Mouse (Mus musculus): ENCODE measurements around the gene Trim14. TPM values are rescaled to one million over a fixed set of nuclear protein-coding genes. Genes with fewer than 3 reads are reported as not detected.

The Trim14 gene
- 51.9 TPM for polyA plus RNA-seq (2017; shearing (Covaris generic))

GRCm38 (mm10) chr4:46535840-46536361, at the start of gene Trim14:
Trim14 (minus strand) TSS chr4:46536141.

DNA sequence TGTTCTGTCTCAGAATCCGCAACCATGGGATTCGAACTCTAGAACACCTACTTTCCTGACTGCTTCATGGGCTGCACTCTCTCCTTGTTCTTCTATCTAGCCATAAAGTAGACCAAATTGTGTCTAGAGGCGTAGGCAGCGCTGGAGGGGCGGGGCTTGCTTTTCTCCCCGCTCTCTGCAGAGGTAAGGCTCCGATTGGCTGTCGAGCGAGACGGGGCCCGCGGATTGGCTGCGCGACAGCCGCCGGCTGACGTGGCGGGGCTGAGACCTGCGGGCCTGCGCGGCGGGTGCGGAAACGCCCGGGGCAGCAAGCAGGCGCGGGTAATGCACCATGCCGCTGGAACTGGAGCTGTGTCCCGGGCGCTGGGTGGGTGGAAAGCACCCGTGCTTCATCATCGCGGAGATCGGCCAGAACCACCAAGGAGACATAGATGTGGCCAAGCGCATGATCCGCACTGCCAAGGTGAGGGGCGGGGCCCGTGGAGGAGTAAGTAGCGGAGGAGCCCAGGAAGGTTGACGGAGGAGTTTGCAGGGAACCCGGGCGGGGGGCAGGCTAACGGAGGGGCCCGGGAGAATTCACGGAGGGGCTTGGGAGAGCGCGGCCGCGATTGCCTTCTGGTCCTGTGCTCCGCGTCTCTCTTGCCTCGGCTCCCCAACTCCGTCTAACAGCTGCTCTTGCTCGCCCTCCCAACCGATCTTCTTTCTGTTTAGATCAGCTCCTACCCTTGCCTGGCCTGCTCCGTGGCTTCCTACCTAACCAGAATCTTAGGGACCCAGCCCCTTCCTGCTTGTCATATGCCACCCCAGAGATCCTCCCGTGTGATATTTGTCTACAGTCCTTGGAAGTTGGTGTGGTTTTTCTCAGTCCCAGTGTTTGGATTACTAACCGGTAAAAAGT, 46.7 kb downstream of the Trim14 start, which contains the start of gene Nans:
Gene Nans (plus strand): TSS at position 221 of the 898 bp plus-strand sequence.

DNA sequence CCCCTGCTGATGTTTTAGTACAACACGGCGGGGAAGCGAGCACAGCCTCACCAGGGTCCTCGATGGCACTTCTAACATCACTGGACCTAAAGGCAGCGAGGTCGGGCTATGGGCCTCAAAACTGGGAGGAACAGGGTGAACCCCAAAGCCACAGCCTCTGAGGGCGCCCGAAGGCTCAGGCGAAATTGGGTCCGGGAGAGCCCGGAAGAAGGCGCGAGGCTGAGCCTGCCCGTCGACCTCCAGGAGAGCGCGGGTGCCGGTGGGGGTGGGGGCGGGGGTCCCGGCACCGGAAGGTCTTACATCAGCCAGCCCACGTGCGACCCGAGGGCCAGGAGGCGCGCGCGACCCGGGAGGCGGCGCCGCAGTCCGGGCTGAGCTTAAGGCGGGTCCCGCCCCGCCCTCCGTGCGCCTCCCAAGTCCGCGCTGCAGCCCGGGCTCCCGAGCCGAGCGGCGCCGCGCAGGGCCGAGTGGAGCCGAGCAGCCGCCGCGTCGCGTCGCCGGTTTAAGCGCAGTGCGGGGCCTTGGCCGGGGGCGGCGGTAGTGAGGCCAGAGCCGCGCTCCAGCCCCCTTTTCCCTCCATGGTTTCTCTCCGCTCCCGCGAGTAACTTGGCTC, 85.3 kb downstream of the Trim14 start, which contains the start of gene Anp32b:
Gene Anp32b (plus strand): TSS at position 384 of the 613 bp plus-strand sequence.

Other genes starting within 250 kb of the Trim14 start
- gene Foxe1, start 192.5 kb downstream of the Trim14 start, polyA plus RNA-seq (2017; shearing (Covaris generic)) = not detected
- gene Trmo, start 146.7 kb downstream of the Trim14 start, polyA plus RNA-seq (2017; shearing (Covaris generic)) = 23.5 TPM
- 1.6 TPM for gene Hemgn, start 122.6 kb downstream of the Trim14 start, polyA plus RNA-seq (2017; shearing (Covaris generic))
- gene Anp32b, start 85.2 kb downstream of the Trim14 start, polyA plus RNA-seq (2017; shearing (Covaris generic)) = 43.0 TPM
- 93.9 TPM for gene Nans, start 46.9 kb downstream of the Trim14 start, polyA plus RNA-seq (2017; shearing (Covaris generic))
- gene Coro2a, start 66.1 kb upstream of the Trim14 start, polyA plus RNA-seq (2017; shearing (Covaris generic)) = 112 TPM
- 1.6 TPM for gene Tbc1d2, start 114.1 kb upstream of the Trim14 start, polyA plus RNA-seq (2017; shearing (Covaris generic))

Data from activated CD4-positive, CD25-positive, alpha-beta regulatory T cell, adult 9 weeks (primary cell).